Mouse (Mus musculus) neural tube, embryonic 12.5 days (tissue): ENCODE results near the gene Lmnb2. TPM values are rescaled to one million over a fixed set of nuclear protein-coding genes. Genes with fewer than 3 reads are reported as not detected.
A peak's percentile ranks its signal among the peaks of the same experiment; 100 is the strongest.

Experiments used
- ATAC-seq: fragments of 200-750 bp; cut with Nextera tagmentation; 2 replicates; pipeline ENCODE4 v1.8.0; 2017; ENCODE audit warnings: low read depth, mild to moderate bottlenecking, moderate TSS enrichment, moderate library complexity; ENCODE audit not compliant: low FRiP score
- H3K27ac ChIP-seq: fragments of 300-500 bp; sonication (generic); 2 replicates; pipeline ENCODE4 v1.5.1; 2016
- H3K27me3 ChIP-seq: fragments of 300-500 bp; sonication (generic); replicated peaks from 2 replicates; pipeline ENCODE4 v1.6.1; 2016; ENCODE audit warnings: mild to moderate bottlenecking
- H3K36me3 ChIP-seq: fragments of 300-500 bp; sonication (generic); 2 replicates; pipeline ENCODE4 v1.6.1; 2016; ENCODE audit warnings: mild to moderate bottlenecking
- H3K4me1 ChIP-seq: fragments of 300-500 bp; sonication (generic); 2 replicates; pipeline ENCODE4 v1.6.1; 2016
- H3K4me2 ChIP-seq: fragments of 300-500 bp; sonication (generic); replicated peaks from 2 replicates; pipeline ENCODE4 v1.6.1; 2016; ENCODE audit warnings: mild to moderate bottlenecking
- H3K4me3 ChIP-seq: fragments of 300-500 bp; sonication (generic); 2 replicates; pipeline ENCODE4 v1.5.1; 2016
- H3K9ac ChIP-seq: fragments of 300-500 bp; sonication (generic); 2 replicates; pipeline ENCODE4 v1.6.1; 2016; ENCODE audit warnings: mild to moderate bottlenecking
- H3K9me3 ChIP-seq: fragments of 300-500 bp; sonication (generic); 2 replicates; pipeline ENCODE4 v1.6.1; 2016; ENCODE audit warnings: mild to moderate bottlenecking
- WGBS: fragments of 180-500 bp; shearing (Covaris S2); methylation state at CpG from one replicate; pipeline ENCODE4 v1.1.7; 2016; 5-methylcytosine and 5-hydroxymethylcytosine counted together
- polyA plus RNA-seq: library from polyadenylated mRNA; unstranded; fragments of >200 nt; fragmentation: Nextera tagmentation; extraction: Ambion mirVana; gene quantifications from 2 replicates; pipeline ENCODE4 v1.2.1, GENCODE M21; 2016

The Lmnb2 gene
- polyA plus RNA-seq, 1 experiment from 2014 or later: 57.1 TPM

- Histone ChIP-seq H3K4me1 (peaks cover 19% of the 10 kb centered on the region), H3K36me3 (peaks cover 63% of the 10 kb centered on the region), H3K27ac (no peak overlapping the region), H3K27me3 (peaks cover 7% of the 10 kb centered on the region; the same call in 1 of the 2 replicates), H3K4me3 (no peak overlapping the region), H3K4me2 (peak overlapping the region; percentile 42), H3K9me3 (no peaks in the 10 kb centered on the region), H3K9ac (0 out of 2 replicates have a peak overlapping the region, but pooled peaks have one; percentile 29)
- 90% methylated on average over 19 of the region's 19 CpGs for WGBS
- ATAC-seq: no peak
Measured at GRCm38 (mm10) chr10:80901409-80902272, 16.4 kb downstream of the Lmnb2 start.

- Histone ChIP-seq H3K9me3 (no peaks in the 10 kb centered on the region), H3K27ac (peak within 1 kb of the TSS; percentile 39; the same call in 1 of the 2 replicates), H3K4me1 (peaks cover 19% of the 10 kb centered on the region), H3K4me2 (peak within 1 kb of the TSS; percentile 95), H3K27me3 (peaks cover 7% of the 10 kb centered on the region; the same call in 1 of the 2 replicates), H3K9ac (peak within 1 kb of the TSS; percentile 76), H3K4me3 (peak within 1 kb of the TSS; percentile 82), H3K36me3 (peaks cover 53% of the 10 kb centered on the region)
- peak; percentile 92 for ATAC-seq
- under 1% methylated on average over 72 of the region's 72 CpGs for WGBS
Measured at GRCm38 (mm10) chr10:80900318-80901247, 17.5 kb downstream of the Lmnb2 start, which contains the start of gene Timm13. Gene Timm13, minus strand, starts transcription at chr10:80900969.

GRCm38 (mm10) chr10:80899591-80900317, 18.3 kb downstream of the Lmnb2 start:
- Histone ChIP-seq H3K9me3 (no peaks in the 10 kb centered on the region), H3K36me3 (peaks cover 44% of the 10 kb centered on the region), H3K4me1 (peaks cover 19% of the 10 kb centered on the region), H3K4me2 (peak overlapping the region; percentile 95), H3K4me3 (peak overlapping the region; percentile 82), H3K9ac (peak overlapping the region; percentile 76), H3K27ac (no peak overlapping the region), H3K27me3 (peaks cover 7% of the 10 kb centered on the region; the same call in 1 of the 2 replicates)
- ATAC-seq: peak; percentile 0; the same call in 1 of the 2 replicates
- 14% methylated on average over 25 of the region's 25 CpGs for WGBS

- Histone ChIP-seq H3K27ac (no peak overlapping the region), H3K27me3 (peaks cover 7% of the 10 kb centered on the region; the same call in 1 of the 2 replicates), H3K4me3 (no peak overlapping the region), H3K4me2 (peak overlapping the region; percentile 95), H3K4me1 (peaks cover 19% of the 10 kb centered on the region), H3K9me3 (no peaks in the 10 kb centered on the region), H3K9ac (no peak overlapping the region), H3K36me3 (peaks cover 37% of the 10 kb centered on the region)
- WGBS: 90% methylated on average over 8 of the region's 8 CpGs
- no peak for ATAC-seq
Measured at GRCm38 (mm10) chr10:80899074-80899473, 19.0 kb downstream of the Lmnb2 start.

GRCm38 (mm10) chr10:80897861-80898510, 20.1 kb downstream of the Lmnb2 start:
- peaks cover 7% of the 10 kb centered on the region; the same call in 1 of the 2 replicates for H3K27me3 ChIP-seq
- WGBS: 35% methylated on average over 41 of the region's 41 CpGs
- no peak for ATAC-seq
- peaks cover 27% of the 10 kb centered on the region for H3K36me3 ChIP-seq
- peak overlapping the region; percentile 34 for H3K4me2 ChIP-seq
- no peak overlapping the region for H3K27ac ChIP-seq
- H3K4me3 ChIP-seq: no peak overlapping the region
- no peaks in the 10 kb centered on the region for H3K9me3 ChIP-seq
- peaks cover 19% of the 10 kb centered on the region for H3K4me1 ChIP-seq
- H3K9ac ChIP-seq: no peak overlapping the region

- WGBS: 71% methylated on average over 24 of the region's 24 CpGs
- H3K27ac ChIP-seq: no peak overlapping the region
- H3K4me3 ChIP-seq: no peak overlapping the region
- no peak overlapping the region for H3K4me2 ChIP-seq
- H3K36me3 ChIP-seq: peaks cover 16% of the 10 kb centered on the region; the same call in 1 of the 2 replicates
- H3K9ac ChIP-seq: no peak overlapping the region
- no peaks in the 10 kb centered on the region for H3K9me3 ChIP-seq
- no peak for ATAC-seq
- peaks cover 7% of the 10 kb centered on the region; the same call in 1 of the 2 replicates for H3K27me3 ChIP-seq
- H3K4me1 ChIP-seq: peaks cover 19% of the 10 kb centered on the region
Measured at GRCm38 (mm10) chr10:80896581-80897485, 21.2 kb downstream of the Lmnb2 start.

- WGBS: 76% methylated on average over 6 of the region's 6 CpGs
- no peak overlapping the region for H3K27ac ChIP-seq
- peaks cover 16% of the 10 kb centered on the region for H3K4me1 ChIP-seq
- H3K4me2 ChIP-seq: no peak overlapping the region
- peaks cover 7% of the 10 kb centered on the region; the same call in 1 of the 2 replicates for H3K27me3 ChIP-seq
- H3K36me3 ChIP-seq: peaks cover 12% of the 10 kb centered on the region; the same call in 1 of the 2 replicates
- no peak overlapping the region for H3K9ac ChIP-seq
- H3K4me3 ChIP-seq: no peak overlapping the region
- ATAC-seq: no peak
- H3K9me3 ChIP-seq: no peaks in the 10 kb centered on the region
Measured at GRCm38 (mm10) chr10:80895697-80896096, 22.3 kb downstream of the Lmnb2 start.

- no peak overlapping the region for H3K4me2 ChIP-seq
- no peak overlapping the region for H3K27ac ChIP-seq
- H3K27me3 ChIP-seq: peaks cover 12% of the 10 kb centered on the region; the same call in 1 of the 2 replicates
- ATAC-seq: no peak
- peaks cover 16% of the 10 kb centered on the region for H3K4me1 ChIP-seq
- WGBS: 88% methylated on average over 7 of the region's 7 CpGs
- no peaks in the 10 kb centered on the region for H3K9me3 ChIP-seq
- peaks cover 12% of the 10 kb centered on the region; the same call in 1 of the 2 replicates for H3K36me3 ChIP-seq
- H3K4me3 ChIP-seq: no peak overlapping the region
- no peak overlapping the region for H3K9ac ChIP-seq
Measured at GRCm38 (mm10) chr10:80895100-80895499, 22.9 kb downstream of the Lmnb2 start.

- no peaks in the 10 kb centered on the region for H3K9me3 ChIP-seq
- H3K4me3 ChIP-seq: no peak overlapping the region
- H3K36me3 ChIP-seq: no peaks in the 10 kb centered on the region
- no peak for ATAC-seq
- H3K27ac ChIP-seq: no peak overlapping the region
- no peaks in the 10 kb centered on the region for H3K4me1 ChIP-seq
- no peak overlapping the region for H3K9ac ChIP-seq
- H3K4me2 ChIP-seq: no peak overlapping the region
- H3K27me3 ChIP-seq: peaks cover 25% of the 10 kb centered on the region
- WGBS: 81% methylated on average over 11 of the region's 11 CpGs
Measured at GRCm38 (mm10) chr10:80887181-80887580, 30.9 kb downstream of the Lmnb2 start.

GRCm38 (mm10) chr10:80881301-80881700, 36.7 kb downstream of the Lmnb2 start:
- Histone ChIP-seq H3K27ac (no peak overlapping the region), H3K4me1 (no peaks in the 10 kb centered on the region), H3K27me3 (no peaks in the 10 kb centered on the region), H3K36me3 (no peaks in the 10 kb centered on the region), H3K9me3 (no peaks in the 10 kb centered on the region), H3K9ac (no peak overlapping the region), H3K4me2 (no peak overlapping the region), H3K4me3 (no peak overlapping the region)
- ATAC-seq: no peak
- 24% methylated on average over 10 of the region's 10 CpGs for WGBS
